Mouse (Mus musculus) adrenal gland, adult (tissue): ENCODE measurements around the gene Fpgs.

Experiments used
- DNase-seq, 2 experiments: peaks; one replicate each; pipeline ENCODE4 v3.0.0; 2022 to 2023; ENCODE audit warnings: low spot score in 1 of 2; ENCODE audit not compliant: inconsistent age in 2 of 2

Gene Fpgs

GRCm38 (mm10) chr2:32704021-32704421, at the start of gene Fpgs:
TSS of gene Fpgs (minus strand) at chr2:32704145.
- DNase-seq: no peak

DNA sequence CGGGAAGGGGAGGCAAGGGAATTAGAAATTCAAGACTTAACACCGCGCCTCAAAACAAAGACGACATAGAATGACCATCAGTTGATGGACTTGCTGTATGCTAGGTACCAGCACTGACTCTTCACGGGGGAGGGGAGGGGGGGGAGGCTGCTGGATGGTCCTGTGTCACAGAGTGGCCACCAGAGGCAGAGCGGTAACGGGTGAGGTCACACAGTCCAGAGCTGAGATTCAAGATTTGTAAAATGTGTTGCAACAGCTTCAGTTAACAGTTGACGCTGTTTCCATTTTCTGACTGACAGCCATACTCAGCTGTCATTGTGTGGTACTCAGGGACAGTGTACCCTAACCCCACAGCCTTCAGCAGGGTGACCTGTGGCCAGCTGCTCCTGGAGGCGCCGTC, 48.2 kb upstream of the Fpgs start:
- no peak for DNase-seq

- DNase-seq: no peak
Measured at GRCm38 (mm10) chr2:32751665-32752033, 47.7 kb upstream of the Fpgs start.

DNA sequence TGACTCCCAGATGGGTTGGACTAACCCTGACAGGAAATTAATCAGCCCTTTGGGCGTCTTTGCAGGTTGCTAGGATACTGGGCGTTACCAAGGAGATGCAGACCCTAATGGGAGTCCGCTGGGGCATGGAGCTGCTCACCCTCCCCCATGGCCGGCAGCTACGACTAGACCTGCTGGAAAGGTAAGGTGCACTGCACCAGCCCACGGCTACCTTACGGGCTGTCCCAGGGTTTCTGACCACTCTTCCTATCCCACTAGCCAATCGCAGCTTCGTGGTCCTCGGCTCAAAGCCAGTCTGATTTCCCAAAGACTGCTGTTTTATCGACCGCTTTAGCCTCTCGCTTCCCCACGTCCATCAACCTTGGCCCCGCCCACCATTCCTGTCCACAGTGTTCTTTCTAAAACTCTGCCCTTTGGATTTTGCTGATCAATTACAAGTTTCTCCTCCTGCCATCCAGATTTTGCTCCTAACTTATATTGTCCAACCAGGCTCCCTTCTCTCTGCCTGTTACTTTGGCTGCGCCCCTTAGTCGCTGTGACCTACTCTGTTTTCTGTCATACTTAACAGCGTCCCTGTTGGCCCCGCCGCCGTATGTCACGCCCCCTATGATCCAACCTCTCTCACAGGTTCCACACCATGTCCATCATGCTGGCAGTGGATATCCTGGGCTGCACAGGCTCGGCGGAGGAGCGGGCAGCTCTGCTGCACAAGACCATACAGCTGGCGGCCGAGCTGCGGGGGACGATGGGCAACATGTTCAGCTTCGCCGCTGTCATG, 47.1 kb upstream of the Fpgs start:
- DNase-seq: peak; percentile 87 to 94

DNA sequence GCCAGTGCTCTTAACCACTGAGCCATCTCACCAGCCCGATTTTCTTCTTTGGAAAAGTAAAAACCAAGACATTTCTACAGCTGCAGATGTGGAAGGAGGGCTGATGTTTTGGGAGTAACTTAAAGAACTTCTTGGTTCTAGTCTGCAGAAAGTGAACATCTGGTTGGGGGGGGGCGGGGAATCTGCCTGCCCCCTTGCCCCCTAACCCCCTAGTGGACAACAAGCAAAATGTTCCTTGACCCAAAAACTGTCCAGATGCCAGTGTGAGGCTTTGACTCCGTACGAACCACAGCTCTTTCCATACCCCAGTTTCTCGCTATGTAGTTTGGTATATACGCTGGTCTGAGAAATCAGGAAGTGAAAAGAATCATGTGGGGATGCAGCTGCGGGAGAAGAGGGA, 46.3 kb upstream of the Fpgs start:
- no peak for DNase-seq

DNA sequence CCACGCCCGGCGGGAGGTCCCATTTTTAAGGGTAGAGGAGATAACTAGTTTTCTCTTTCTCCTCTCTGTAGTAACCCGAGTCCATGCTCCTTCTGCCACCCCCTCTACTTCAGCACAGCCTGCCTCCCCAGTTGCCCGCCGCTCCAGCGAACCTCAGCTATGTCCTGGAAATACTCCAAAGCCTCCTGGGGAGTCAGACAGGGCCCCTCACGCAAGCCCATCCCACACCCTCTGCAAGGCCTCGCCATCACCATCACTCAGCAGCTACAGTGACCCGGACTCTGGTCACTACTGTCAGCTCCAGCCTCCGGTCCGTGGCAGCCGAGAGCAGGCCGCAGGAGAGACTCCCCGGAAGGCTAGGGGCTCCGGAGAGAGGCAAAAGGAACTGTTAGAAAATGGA, 45.1 kb upstream of the Fpgs start:
- DNase-seq: no peak

GRCm38 (mm10) chr2:32744272-32744982, 40.5 kb upstream of the Fpgs start:
- no peak for DNase-seq

DNA sequence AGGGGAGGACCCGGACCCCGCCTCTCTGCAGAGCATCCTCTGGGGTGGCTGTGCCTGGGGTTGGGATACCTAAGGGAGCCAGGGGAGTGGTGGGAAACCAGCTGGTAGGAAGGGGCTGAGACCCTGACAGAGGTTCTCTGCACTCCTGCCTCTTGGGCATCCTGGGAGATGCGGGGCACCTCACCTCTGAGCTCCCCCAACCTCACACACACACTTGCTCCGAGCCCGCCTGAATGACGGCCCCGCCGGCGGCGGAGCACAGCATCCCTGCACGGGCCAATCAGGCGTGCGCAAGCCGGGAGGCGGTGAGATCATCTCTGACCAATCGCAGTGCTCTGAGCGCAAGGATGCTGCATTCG, 38.2 kb upstream of the Fpgs start:
- no peak for DNase-seq

GRCm38 (mm10) chr2:32741273-32742172, 37.6 kb upstream of the Fpgs start:
- peak; percentile 54 to 60 for DNase-seq

GRCm38 (mm10) chr2:32740916-32741272, 36.9 kb upstream of the Fpgs start, which contains the start of gene 6330409D20Rik:
TSS of gene 6330409D20Rik (minus strand) at chr2:32741016.
- DNase-seq: no peak

GRCm38 (mm10) chr2:32739311-32739710, 35.4 kb upstream of the Fpgs start:
- peak; percentile 53 to 67 for DNase-seq

DNA sequence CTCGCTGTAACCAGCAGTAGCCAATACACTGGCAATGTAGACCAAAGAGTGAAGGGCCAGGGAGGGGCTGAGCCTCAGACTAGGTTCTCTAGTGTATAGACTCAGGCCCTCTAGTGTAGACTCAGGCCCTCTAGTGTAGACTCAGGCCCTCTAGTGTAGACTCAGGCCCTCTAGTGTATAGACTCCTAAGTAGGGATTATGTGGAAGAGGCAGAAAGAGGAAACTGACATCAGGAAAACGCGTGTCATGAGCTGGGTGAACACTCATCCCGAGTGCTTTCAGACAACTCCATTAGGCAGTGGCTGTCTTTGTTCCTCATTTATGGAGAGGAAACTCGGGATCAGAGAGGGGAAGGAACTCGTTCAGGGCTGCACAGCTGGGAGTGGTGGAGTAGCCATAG, 33.1 kb upstream of the Fpgs start:
- DNase-seq: no peak

- DNase-seq: no peak
Measured at GRCm38 (mm10) chr2:32736306-32736829, 32.4 kb upstream of the Fpgs start.

- DNase-seq: peak; percentile 71 to 76
Measured at GRCm38 (mm10) chr2:32734933-32735332, 31.0 kb upstream of the Fpgs start.

- DNase-seq: peak in 1 of 2 experiments; percentile 48
Measured at GRCm38 (mm10) chr2:32734480-32734879, 30.5 kb upstream of the Fpgs start.

- DNase-seq: no peak
Measured at GRCm38 (mm10) chr2:32732695-32733094, 28.8 kb upstream of the Fpgs start.

DNA sequence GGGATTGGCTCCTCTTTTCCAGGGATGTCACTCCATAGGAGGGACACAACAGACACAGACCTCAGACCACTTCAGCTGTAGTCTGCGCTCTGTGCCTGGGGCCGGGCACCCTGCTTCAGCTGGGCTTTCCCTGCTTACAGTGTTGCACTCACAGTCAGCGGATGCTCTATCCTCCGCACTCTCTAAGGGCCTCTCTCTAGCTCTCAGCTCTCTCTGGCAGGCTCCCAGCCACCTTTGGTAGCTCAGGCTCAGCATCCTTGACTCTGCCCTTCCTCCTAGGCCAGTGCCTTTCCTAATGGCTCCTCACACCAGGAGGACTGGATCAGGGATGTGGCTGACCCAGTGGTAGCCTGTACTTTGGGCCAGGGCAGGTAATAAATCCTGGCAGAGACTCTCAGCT, 28.0 kb upstream of the Fpgs start:
- no peak for DNase-seq

GRCm38 (mm10) chr2:32730854-32731253, 26.9 kb upstream of the Fpgs start:
- no peak for DNase-seq

- DNase-seq: no peak
Measured at GRCm38 (mm10) chr2:32729547-32729946, 25.6 kb upstream of the Fpgs start.

DNA sequence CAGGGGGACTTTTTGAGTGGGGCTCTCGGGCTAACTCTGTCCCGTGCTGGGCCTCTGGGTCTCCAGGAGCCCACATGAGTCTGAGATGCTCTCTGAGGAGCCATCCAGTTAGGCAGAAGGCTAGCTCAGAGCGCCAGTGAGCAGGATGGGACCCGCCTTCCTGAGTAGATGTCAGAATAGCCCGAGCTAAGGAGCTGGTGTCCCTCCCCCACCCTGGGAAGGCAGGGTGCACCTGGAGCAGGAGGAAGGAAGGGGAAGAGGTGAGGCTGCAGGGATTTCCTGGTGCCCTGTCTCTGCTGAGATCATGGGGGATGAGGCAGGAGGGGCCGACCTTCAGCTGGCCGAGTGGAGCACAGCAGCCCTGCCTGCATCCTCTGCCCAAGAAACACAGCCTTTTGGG, 24.5 kb upstream of the Fpgs start:
- peak; percentile 74 to 82 for DNase-seq

DNA sequence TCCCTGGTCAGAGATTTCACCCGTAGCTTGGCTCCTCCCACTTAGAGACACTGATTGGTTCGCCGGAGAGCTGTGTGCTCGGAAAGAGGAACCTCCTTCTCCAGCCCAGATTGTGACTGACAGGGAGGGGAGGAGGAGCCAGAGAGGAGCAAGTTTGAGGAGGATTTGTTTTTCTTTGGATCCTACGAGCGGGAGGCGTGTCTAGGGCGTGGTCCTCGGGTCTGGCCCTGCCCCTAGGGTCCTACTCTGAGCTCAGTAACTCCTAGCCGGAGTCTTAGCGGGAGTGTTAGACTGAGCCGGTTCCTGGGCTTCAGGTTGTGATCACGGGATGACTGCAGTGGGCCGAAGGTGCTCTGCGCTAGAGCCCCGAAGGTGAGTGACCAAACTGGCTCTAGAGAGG, 23.5 kb upstream of the Fpgs start:
- DNase-seq: peak; percentile 95 to 97
